Mouse (Mus musculus) cerebellum, postnatal 4 days (tissue): ENCODE measurements around the gene Magi2.
"Not testable (repeated sequence)": the region's sequence is repeated elsewhere in the genome, so short reads cannot be mapped to it uniquely, and the experiment has no call there.

Source experiments
- DNase-seq, 2 experiments: peaks; one replicate each; pipeline ENCODE4 v3.0.0; 2022; ENCODE audit warnings: low spot score in 2 of 2, mixed read lengths in 1 of 2

Gene Magi2

GRCm38 (mm10) chr5:20241523-20241922 is 1014.7 kb downstream of the Magi2 start:
- no peak for DNase-seq

GRCm38 (mm10) chr5:20242496-20242895 is 1015.7 kb downstream of the Magi2 start:
- no peak for DNase-seq

GRCm38 (mm10) chr5:20249382-20249781 is 1022.5 kb downstream of the Magi2 start:
- DNase-seq = no peak

- no peak for DNase-seq
Observed at GRCm38 (mm10) chr5:20251541-20251940, 1024.7 kb downstream of the Magi2 start.

- DNase-seq = no peak
Observed at GRCm38 (mm10) chr5:20256150-20256868, 1029.5 kb downstream of the Magi2 start.

- DNase-seq = no peak
Observed at GRCm38 (mm10) chr5:20256933-20257332, 1030.1 kb downstream of the Magi2 start.

GRCm38 (mm10) chr5:20257419-20257818 is 1030.6 kb downstream of the Magi2 start:
- no peak for DNase-seq

- DNase-seq = no peak
Observed at GRCm38 (mm10) chr5:20259719-20260118, 1032.9 kb downstream of the Magi2 start.

- DNase-seq = not testable (repeated sequence)
Observed at GRCm38 (mm10) chr5:20272680-20273079, 1045.8 kb downstream of the Magi2 start.

GRCm38 (mm10) chr5:20275632-20276031 is 1048.8 kb downstream of the Magi2 start:
- DNase-seq = no peak

GRCm38 (mm10) chr5:20285080-20285840 is 1058.4 kb downstream of the Magi2 start:
- DNase-seq = no peak

GRCm38 (mm10) chr5:20294521-20294920 is 1067.7 kb downstream of the Magi2 start:
- no peak for DNase-seq

- DNase-seq = no peak
Observed at GRCm38 (mm10) chr5:20299816-20300215, 1073.0 kb downstream of the Magi2 start.

- no peak for DNase-seq
Observed at GRCm38 (mm10) chr5:20303056-20303965, 1076.5 kb downstream of the Magi2 start.

GRCm38 (mm10) chr5:20320970-20321369 is 1094.1 kb downstream of the Magi2 start:
- DNase-seq = no peak

GRCm38 (mm10) chr5:20325290-20325689 is 1098.5 kb downstream of the Magi2 start:
- DNase-seq = no peak

GRCm38 (mm10) chr5:20328901-20329300 is 1102.1 kb downstream of the Magi2 start:
- DNase-seq = no peak

GRCm38 (mm10) chr5:20330025-20330424 is 1103.2 kb downstream of the Magi2 start:
- DNase-seq = no peak

GRCm38 (mm10) chr5:20332574-20332973 is 1105.7 kb downstream of the Magi2 start:
- DNase-seq = no peak

GRCm38 (mm10) chr5:20334549-20334948 is 1107.7 kb downstream of the Magi2 start:
- no peak for DNase-seq

GRCm38 (mm10) chr5:20352941-20353340 is 1126.1 kb downstream of the Magi2 start:
- no peak for DNase-seq

GRCm38 (mm10) chr5:20358437-20358836 is 1131.6 kb downstream of the Magi2 start:
- peak in 1 of 2 experiments; percentile 22 for DNase-seq
